Mouse (Mus musculus) stomach, postnatal 0 days (tissue): ENCODE measurements around the gene Macc1.
A peak's percentile ranks its signal among the peaks of the same experiment; 100 is the strongest.
"Not testable (repeated sequence)": the region's sequence is repeated elsewhere in the genome, so short reads cannot be mapped to it uniquely, and the experiment has no call there.

ENCODE experiments used
- CTCF ChIP-seq: IDR thresholded peaks from 2 replicates; pipeline ENCODE4 v1.5.1; 2016; ENCODE audit warnings: antibody characterized with exemption, low read depth, mild to moderate bottlenecking, moderate library complexity
- EP300 ChIP-seq: optimal IDR thresholded peaks from 2 replicates; pipeline ENCODE3; 2016; ENCODE audit warnings: antibody characterized with exemption

DNA sequence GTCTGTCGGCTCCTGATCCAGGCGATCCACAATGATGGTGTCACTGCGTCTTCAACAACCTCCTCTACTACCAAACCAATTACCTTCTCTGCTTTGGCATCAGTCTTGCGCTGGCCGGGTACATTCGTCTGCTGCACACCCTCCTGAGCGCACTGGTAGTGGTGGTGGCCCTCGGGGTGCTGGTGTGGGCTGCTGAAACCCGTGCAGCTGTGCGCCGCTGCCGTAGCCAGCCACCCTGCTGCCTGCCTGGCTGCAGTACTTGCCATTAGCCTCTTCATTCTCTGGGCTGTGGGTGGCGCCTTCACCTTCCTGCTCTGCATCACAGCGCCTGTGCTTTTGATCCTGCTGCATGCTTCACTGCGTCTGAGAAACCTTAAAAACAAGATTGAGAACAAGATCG is 38.5 kb downstream of the Macc1 start:
- TF ChIP-seq CTCF: peak; percentile 45
- not testable (repeated sequence) for TF ChIP-seq EP300
